Mouse (Mus musculus) embryo, embryonic 10 days (tissue): Measurements from ENCODE around the gene Syt13.
A peak's percentile ranks its signal among the peaks of the same experiment; 100 is the strongest.

Source experiments
- DNase-seq: peaks from one replicate; pipeline ENCODE4 v3.0.0-alpha.2; 2015; ENCODE audit warnings: low spot score

Syt13 gene

DNA sequence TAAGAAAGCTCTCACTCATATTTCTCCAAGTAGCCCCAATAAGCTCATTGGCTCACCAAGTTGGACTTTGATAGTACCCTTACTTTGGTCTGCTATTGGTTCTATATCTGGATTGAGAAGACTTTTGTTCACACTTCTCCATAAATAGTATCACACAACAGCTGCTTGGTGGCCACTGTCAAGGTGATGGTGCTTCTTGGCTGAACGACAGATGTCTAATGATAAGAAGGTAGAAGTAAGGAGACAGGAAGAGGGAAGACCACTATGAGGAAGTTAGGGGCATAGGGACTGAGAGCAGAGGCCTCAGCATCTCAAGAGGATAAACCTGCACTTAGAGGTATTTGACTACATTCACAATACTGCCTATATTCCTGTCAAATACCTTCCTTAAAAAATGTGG, 49.4 kb downstream of the Syt13 start:
- DNase-seq, result no peak

DNA sequence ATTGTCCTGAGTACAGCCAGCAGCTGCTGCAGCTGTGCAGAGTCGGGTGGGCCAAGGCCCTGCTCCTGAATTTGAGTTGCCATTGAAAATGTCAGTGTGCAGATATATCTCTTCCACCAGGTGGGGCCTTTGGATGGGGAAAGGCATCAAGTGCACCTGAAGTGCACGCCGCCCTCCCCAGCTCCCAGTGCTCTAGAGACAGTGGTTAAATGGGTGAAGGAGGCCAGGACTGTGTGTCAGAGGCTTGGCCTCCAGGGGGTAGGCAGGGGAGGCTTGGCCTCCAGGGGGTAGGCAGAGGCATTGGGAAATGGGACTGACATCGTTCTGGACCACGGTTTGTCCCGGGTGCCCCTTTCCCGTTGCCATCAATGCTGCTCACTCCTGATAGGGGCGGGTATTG, 51.4 kb downstream of the Syt13 start:
- no peak for DNase-seq

DNA sequence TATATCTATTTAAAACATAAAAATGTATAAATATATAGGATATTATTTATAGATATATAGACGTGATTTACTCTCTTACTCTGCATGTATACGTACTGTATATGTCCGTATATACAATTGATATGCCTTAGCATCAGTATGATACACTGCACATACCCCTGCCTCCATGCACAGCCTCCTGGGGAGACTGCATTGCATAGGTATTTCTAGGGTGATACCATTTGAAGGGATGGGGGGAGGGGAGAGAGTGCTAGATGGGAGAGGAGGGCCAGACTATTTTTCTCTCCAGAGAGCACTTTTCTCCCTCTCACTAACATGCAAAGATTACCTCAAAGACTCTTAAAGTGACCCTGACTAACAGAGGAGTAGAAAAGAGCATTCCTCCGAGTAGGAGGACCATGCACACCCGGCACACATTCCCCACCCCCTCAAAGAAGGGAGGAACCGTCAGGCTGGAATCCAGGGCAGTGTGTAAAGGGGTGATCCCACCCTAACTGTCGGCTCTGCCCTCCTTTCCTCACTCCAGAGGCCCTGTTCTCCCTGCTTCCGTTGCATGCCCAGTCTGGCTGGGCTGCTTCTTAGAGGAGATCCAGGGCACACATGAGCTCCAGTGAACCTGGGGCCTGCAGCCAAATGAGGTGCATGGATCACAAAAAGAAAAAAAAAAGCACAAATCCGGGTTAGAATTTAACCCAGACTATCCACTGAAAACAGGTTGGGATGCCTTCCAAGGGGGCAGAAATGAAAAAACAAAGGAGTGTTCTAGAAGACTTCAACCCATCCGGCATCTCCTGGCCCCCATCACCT, 52.3 kb downstream of the Syt13 start:
- DNase-seq, result no peak

DNA sequence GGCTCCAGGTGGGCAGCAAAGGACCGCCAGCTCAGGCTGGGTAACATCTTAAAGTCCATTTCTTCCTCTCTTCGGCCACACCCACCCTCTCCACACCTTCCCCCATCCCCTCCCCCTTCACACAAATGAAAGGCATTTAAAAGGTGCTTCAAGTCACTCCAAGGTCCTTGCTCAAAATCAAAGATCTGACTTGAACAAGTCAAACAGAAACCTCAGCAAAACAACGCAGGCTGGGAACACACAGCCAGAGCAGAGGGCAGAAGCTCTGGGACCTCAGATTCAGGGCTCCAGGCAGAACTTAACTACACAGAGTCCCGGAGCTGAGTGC, 52.9 kb downstream of the Syt13 start:
- no peak for DNase-seq

DNA sequence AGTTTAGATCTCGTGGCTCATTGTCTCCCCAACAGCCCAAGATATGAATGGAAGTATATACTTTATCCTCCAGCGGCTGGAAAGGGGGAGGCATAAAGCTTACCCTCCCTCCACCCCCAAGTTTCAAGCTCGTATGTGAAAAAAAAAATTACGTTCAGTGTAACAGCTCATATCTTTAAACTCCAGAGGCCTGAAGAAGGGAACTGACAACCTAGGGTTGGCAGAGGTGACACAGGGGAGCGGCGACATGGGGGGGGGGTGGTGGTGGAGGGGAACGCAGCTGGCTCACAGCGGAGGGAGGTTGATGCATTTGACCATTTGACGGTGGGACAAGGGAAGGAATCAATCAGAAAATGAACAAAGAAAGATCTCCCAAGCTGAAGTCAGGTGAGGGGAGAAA, 56.2 kb downstream of the Syt13 start:
- no peak for DNase-seq

DNA sequence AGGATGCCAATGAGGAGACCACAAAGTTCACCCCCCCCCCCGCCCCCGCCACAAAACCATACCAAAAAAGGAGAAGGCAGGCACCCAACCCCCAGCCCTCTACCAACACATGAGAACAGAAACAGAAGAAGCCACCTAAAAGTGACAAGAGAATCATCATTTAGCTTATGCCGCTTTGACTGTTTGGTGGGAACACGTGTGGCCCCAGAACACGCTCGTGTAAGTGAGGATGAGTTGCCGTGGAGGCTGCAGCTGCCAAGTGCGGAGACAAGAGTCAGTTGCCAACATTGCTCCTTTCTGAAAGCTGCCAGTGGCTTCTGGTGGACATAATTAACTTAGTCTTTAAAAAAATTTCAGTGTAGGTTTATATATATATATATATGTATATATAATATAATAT, 56.6 kb downstream of the Syt13 start:
- DNase-seq, result no peak

DNA sequence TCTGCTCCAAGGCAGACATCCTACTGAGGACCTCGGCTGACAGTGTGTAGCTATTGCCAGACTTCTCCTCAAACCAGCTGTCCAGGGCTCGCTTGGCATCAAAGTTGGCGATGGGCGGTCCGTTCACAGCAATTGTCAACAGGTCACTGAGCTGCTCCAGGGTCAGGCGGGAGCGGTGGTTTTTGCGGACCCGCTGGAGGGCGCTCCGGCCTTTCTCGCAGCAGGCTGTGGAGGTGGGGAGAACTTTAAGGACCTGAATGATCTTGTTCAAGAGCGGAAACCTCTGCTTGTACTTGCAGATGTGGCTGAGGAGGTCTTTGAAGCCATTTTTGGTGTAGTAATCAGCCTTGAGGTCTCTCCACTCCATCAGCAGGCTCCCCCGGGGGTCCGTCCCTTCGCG, 57.2 kb downstream of the Syt13 start:
- no peak for DNase-seq

DNA sequence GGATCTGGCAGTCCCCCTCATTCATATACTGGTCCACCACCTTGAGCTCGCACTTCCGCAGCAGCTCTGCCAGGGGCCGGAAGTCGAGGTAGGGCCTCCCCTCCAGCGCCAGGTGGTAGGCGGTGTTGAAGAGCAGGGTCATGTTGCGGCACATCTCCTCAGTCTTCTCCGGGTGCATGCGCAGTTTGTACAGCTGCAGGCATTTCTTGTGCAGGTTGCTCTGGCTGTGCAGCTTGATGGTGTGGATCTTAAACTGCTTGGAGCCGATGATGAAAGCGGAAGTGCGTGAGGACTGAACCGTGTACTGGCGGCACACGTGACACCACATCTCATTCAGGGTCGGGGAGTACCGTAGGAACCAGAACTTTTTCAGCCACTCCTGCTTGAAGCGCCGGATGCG, 58.7 kb downstream of the Syt13 start:
- DNase-seq, result no peak

DNA sequence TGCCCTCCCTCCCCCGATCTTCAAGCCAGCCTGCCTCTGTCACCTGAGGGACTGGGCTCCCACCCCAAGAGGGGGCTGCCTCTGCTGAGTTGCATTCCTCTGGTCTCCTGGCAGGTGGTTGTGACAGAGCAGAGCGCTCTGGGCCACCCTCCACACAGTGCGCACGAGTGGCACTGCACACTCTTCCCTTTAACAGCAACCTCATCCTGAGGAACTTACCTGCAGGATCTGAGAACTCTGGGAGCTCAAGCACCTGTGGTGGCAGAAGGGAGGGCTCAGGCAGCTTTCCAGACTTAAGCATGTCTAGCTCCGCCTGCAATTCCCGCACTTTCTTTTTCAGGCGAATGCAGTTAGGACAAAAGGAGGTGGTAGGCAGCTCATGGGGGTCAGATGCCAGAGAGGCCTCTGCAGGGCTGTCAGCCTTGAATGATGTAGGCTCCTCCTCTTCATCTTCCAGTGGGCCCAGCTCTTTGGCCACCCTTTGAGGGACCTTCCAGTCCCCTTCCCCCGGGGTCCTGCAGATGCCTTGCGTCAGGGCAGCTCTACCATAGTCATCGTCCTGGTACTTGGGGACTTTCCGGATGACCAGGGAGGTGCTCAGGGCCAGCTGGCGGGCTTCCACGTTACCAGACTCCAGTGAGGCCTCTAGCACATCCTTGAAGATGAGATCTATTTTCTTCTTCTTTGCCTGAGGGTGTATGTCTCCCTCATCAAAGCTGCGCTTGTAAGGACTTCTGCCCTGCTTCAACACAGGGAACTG, 60.3 kb downstream of the Syt13 start:
- DNase-seq, result no peak

DNA sequence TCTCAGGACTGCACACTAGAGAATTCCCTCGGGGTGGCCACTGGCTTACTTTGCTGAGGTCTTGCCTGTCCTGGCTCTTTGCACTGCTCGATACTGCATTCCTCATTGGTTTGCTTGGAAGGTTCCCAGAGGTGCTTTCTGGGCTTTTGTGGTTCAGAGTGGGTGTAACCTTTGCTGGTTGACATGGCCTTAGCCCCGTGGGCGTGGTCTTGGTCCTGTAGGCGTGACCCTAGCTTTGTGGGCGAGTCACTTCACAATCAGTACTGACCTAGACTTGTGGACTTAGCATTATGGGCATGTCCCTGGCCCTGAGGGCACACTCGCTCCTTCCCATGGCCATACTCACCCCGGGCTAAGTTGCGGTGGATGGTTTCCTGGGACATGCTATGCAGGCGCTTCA, 65.3 kb downstream of the Syt13 start:
- no peak for DNase-seq

DNA sequence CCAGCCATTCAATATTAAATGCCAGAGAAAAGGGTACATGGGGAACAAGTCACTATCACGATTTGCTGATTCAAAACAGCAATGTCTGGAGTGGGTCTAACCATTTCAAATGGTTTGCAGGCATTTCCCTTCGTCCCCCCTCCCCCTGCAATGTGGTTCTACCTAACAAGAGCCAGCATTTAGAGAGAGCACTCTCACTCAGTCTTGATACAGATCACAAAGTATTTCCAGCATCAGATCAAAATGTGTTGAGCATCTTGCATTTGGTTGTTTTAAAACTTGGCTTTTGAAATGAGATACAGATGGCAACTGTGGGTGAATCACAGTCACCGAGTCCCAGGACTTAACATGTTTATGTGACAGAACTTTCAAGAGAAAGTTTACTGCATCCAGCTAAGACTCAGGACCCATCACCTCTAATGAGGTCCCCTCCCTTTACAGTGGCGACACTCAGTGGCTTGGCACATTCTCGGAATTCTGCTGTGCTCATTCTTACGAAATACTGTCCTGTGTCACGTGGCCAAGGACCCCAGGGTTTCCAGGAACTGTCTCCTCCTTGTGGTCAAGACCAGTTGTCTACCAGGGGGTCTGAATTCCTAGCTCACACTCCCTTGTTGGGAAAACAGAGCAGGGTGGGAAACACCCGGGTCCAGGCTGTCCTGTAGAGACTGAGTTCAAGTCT, 67.8 kb downstream of the Syt13 start:
- DNase-seq, result no peak

DNA sequence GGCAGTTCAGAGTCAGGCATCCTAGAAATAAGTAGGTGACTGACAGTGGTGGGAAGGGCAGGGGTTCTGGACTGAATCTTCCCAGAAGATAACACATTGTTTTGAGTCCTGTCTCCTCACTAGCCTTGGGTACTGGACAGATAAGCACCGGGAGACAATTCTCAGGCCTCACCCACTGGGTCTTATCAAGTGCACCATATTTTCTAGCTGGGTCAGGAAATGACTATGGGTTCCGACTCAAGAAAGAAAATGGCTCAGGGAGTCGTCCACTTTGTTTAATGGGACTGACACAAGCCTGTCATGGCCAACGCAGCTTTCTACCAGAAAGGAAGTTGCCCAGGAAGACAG, 68.3 kb downstream of the Syt13 start:
- no peak for DNase-seq

DNA sequence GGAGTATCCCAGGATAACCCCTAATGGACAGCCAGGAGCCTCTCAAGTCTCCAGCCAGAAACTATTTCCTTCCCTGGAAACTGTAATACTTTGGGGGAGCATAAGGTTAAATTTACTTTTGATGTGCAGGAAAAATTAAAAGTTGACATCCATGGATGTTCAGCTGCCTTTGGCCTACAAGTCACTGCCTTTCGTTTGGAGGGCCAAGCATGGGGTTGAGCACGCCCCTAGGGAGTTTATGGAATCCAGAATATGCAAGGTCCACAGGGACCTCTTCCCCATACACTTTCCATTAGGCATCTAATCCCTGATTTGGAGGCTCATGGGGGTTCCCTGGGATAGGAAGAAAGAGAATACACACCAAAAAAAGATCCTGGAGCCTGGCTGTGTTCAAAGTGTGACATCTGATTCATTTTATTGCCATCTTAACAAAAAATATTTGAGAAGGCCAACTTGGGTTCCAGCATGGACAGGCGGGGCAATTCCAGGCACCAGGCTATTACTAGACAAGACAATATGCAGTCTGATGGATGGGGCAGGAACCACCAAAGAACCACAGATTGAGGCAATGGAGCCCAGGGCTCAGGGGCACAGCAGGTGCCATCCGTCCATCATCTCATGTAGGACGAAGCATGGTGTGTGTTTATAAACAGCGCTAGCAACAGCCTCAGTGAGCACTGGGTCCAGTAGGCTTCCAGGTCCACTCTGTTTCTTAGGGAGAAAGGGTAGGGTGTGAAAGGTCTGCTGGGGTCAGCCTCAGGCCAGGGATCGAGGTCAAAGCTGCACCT, 69.6 kb downstream of the Syt13 start:
- DNase-seq, result no peak

DNA sequence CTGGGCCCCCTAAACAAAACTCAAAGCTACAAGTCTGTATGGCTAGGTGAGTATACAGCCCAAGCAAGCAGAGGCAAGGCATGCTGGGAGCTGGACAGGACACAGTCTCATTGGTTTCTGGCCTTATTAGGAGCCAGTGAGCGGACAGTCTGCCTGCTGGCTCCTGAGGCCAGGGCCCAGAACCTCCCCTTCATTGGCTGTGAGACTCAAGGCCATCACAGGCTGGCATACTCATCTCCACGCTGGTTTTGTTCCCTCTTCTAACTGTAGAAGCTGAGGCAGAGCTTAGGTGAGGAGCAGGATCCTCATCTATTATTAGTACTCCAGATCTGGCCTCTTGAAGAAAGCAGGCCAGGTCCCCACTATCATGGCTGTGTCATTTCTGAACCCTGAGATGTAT, 70.3 kb downstream of the Syt13 start:
- DNase-seq, result no peak

DNA sequence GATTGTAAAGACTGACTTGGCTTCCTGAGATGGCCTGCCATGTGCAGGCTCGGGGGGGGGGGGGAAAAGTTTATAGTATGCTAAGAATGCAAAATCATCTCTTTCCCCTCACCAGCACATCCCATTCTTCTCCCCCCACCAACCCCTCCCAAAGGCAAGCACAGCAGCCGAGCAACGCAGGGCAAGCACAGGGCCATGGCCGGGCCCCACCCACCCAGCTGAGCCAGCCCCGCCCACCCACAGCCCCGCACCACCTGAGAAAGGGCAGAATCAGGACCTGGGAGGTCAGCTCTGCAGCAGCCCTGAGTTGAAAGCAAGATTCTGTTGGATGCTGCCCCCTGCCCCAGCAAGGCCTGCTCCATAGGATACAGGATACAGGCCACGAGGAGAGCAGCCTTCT, 70.7 kb downstream of the Syt13 start:
- DNase-seq, result no peak

DNA sequence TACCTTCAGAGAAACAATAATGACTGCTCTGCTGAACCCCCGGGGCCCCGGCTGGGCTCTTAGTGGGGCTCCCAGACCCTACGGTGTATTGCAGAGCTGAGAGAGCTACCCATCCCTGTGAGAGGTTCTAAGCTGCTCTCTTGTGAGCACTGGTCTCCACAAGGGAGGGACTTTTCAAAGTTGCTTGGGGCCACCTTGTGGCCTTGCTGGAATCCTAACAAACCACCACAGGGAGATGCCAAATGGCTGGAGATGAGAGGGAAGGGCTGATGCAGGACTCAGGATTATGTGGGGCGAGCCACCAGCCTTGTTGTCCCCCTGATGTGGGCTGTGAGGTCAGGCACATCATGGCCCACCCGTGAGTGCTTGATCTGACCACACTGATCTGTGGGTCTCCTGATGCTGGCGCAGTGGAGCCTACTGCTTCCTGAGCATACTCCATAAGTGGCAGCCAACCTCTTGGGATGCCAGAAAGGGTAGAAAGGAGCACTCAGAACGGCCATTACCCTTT, 72.3 kb downstream of the Syt13 start:
- no peak for DNase-seq

DNA sequence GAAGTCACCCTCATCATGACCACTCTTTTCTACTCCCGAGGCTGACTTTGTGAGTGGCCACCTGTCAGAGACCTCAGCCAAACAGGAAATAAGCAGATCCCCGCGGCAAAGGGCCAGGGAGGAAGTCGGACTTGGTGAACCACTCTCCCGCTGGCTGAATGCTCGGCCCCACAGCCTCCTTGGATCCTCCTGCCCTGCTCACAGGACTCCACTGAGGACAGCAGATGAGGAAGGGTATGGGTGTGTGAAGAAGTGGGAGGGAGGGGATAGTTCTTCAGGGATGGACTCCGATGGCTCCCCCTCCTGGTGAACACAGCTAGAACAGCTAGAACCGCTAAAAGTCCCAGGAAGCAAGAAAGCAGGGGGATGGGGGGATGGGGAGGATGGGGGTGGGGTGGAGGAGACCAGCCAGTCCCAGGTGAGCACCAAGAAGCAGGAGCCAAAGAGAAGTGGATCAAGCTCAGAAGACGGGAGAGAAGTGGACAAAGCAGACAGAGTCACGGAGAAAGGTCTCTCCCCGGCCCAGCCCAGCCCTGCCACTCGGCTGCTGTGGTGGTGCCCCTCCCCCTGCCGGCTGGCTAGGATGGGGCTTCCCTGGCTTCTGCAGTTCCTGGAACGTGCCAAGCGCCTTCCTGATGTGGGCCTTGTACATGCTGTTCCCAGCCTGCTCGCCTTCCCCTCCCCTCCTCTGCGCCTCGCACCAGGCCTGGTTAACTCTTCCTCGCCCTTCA, 73.2 kb downstream of the Syt13 start:
- peak; percentile 83 for DNase-seq

DNA sequence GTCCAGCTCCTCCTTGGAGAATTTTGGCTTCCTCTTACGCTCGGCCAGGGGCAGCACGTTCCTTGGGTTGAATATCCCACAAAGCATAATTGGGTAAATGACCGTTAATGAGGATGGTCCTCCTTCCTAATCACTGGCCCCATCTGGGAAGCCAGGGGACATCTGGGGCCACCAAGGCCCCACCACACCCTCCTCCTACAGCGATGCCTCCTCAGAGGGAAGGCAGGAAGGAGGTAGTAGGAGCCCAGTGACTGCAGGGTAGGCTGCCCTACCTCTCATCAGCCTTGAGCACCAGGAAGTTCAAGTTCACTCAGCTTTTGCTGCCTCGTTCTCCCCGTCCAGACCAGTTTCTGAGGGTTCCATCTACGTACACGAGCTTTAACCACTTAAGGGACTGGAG, 74.7 kb downstream of the Syt13 start:
- no peak for DNase-seq

DNA sequence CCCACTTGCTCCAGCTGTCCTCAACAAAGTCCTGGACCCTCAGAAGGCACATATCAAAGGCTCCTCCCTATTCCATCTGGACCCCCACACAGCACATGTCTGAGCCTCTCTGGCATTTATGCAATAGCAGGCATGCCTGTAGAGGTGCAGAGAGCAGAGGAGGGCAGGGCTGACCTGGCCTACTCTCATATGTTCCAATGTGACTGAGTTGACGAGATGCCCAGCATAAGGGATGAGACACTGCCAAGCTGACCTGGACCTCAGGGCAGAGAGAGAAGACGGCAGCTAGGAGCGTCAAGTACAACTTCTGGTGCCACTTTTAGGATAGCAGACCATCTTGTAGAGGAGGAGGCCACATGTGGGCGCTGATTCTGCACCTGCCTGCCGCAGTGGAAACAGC, 77.1 kb downstream of the Syt13 start:
- no peak for DNase-seq

DNA sequence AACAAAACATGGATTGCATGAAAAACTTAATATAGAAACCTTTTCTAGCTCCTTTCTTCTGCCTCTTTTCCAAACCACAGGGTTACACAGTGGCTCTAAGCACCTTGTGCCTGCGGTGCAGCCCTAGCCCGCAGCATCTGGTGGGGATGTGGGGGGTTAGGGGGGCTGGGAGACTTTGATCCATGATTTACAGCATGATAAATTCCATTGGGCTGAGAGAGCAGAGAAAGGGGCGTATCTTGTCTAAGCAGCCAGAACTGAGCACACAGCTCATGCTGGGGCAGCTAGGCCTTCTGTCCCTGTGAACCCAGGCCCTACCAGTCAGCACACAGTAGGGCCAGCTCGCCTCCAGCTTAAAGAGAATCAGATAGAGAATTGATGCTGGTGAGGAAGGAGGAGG, 90.1 kb downstream of the Syt13 start:
- DNase-seq, result peak; percentile 32
